Mouse (Mus musculus): ENCODE results near the gene Plagl2. TPM values are rescaled to one million over a fixed set of nuclear protein-coding genes. Genes with fewer than 3 reads are reported as not detected.
"Not testable (repeated sequence)": the region's sequence is repeated elsewhere in the genome, so short reads cannot be mapped to it uniquely, and the experiment has no call there.

The Plagl2 gene
- 1 to 10 TPM; 4.6 to 5.4 TPM for total RNA-seq (2021)

DNA sequence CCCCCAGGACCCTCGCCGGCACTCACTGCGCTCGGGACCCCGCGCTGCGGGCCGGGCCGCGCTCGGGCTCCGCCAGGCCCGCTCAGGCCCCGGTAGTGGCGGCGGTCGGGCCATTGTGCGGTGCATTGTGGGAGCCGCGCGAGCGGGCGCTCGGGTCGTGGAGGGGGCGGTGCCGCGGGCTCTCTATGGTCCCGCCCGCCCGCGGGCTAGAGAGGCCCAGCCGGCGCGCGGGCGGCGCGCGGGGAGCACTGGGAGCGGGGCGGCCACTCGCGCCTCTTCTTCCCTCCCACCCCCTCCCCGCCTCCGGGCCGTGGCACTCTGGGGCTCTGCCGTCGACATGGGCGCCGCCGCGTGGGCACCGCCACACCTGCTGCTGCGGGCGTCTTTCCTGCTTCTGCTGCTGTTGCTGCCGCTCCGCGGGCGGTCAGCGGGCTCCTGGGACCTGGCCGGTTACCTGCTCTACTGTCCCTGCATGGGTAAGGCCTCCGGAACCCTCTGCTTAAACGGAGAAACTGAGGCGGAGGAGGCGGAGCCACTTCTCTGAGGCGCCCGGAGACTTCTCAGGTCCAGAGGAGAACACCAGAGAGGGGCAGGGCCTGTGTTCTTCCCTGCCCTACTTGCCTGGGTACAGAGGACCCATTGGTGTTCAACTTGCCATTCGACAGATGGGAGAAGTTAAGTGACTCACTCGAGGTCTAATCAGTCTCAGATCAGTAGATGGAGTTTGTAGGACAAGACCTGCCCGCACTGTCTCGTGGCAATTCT, at the start of gene Plagl2, which contains the start of gene Pofut1:
Gene Plagl2 (minus strand): TSS at position 177 of the 765 bp plus-strand sequence.
Gene Pofut1 (plus strand): TSS at position 284 of the 765 bp plus-strand sequence.
- peak; percentile 80 to 82 for DNase-seq (ENCODE audit: extremely low spot score in 1 of 2, low spot score in 1 of 2)

DNA sequence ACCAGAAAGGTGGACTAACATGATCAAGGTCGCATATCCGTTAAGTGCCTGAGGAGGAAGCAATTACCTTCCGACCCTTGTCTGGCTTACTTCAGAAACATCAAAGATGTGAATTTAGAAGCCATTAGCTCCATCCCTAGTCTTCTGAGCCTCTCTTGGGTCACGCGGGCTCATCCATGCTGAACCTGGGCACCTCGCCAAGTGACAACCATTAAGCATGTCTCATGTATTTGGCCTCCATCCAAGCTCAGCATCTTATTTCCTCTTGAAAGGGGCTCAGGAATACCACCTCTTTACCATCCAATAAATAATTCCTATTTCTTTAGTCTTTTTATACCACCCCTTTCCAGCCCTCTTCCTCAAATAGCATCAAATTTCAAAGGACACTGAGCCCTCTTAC, 46.6 kb upstream of the Plagl2 start:
- no peak for DNase-seq (ENCODE audit: extremely low spot score in 1 of 2, low spot score in 1 of 2)

DNA sequence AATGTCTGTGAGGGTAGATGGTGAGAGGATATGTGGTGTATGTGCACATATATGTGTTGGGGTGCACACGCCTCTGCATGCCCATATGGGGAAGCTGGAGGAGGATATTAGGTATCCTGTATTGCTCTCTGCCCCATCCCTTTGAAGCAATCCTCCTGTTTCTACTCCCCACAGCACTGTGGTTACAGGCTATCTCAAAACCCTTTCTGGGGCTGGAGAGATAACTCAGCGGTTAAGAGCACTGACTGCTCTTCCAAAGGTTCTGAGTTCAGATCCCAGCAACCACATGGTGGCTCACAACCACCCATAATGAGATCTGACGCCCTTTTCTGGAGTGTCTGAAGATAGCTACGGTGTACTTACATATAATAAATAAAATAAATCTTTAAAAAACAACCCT, 45.3 kb upstream of the Plagl2 start:
- no peak for DNase-seq (ENCODE audit: extremely low spot score in 1 of 2, low spot score in 1 of 2)

DNA sequence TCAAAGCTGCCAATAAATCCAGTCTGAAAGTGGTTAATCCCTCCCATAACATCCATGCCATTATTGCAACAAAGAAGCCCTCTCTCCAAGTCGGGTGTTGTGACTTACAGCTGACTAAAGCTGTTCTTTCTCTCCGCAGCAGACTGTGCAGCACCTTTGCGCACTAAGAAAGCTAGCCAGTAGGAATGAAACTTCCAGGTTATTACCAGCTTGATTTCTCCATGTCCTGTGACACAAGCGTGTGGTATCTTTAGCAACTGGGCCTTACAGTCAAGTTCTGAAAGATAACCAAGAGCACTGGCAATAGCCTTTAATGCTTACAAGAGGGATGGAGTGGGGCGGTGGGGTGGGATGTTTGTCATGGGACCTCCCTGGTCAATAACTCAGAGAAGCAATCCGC, 42.7 kb upstream of the Plagl2 start:
- DNase-seq (ENCODE audit: extremely low spot score in 1 of 2, low spot score in 1 of 2) = no peak

GRCm38 (mm10) chr2:153278357-153278756, 37.1 kb upstream of the Plagl2 start:
- DNase-seq (ENCODE audit: extremely low spot score in 1 of 2, low spot score in 1 of 2) = no peak

DNA sequence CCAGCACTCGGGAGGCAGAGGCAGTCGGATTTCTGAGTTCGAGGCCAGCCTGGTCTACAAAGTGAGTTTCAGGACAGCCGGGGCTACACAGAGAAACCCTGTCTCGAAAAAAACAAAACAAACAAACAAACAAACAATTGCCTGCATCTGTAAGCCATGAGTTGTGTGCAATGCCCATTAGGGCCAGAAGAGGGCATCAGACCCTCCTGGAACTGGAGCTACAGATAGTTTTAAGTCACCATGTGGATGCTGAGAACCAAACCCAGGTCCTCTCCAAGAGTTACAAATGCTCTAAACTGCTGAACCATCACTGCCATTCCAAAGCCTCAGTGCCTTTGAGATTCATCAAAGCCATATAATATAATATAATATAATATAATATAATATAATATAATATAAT, 35.6 kb upstream of the Plagl2 start:
- DNase-seq (ENCODE audit: extremely low spot score in 1 of 2, low spot score in 1 of 2) = not testable (repeated sequence)

DNA sequence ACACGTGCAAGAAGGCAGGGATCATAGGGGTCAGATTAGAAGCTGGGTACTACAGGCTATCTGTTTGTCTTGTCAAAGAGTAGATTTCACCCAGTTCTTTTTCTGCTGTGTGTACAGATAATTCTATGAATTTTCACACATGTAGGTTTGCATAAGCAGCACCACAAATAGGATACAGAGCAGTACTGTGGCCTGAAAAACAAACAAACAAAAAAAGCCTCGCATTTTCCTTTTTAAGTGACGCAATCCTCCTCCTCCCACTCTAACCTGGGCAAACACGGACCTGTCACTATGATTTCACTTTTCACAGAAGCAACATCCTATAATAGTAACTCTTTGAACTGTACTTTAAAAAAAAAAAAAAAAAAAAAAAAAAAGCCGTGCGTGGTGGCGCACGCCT, 35.2 kb upstream of the Plagl2 start:
- no peak for DNase-seq (ENCODE audit: extremely low spot score in 1 of 2, low spot score in 1 of 2)

- DNase-seq (ENCODE audit: extremely low spot score in 1 of 2, low spot score in 1 of 2) = not testable (repeated sequence)
Observed at GRCm38 (mm10) chr2:153275577-153275976, 34.4 kb upstream of the Plagl2 start.

DNA sequence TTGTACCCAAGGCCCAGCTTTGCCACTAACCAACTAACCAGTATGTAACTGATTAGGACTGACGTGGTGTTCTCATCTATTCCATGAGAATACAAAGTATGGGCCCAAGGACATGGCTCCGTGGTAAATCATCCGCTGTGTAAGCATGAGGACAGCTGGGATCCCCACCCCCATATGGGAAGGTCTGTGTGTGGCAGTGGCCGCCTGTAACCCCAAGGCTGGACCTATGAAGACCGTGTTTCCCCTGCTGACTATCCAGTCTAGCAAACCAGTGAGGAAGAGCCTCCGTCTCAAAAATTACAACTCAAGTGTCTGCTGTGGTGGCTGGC, 33.7 kb upstream of the Plagl2 start:
- DNase-seq (ENCODE audit: extremely low spot score in 1 of 2, low spot score in 1 of 2) = no peak

GRCm38 (mm10) chr2:153274200-153274918, 33.1 kb upstream of the Plagl2 start:
- not testable (repeated sequence) for DNase-seq (ENCODE audit: extremely low spot score in 1 of 2, low spot score in 1 of 2)

DNA sequence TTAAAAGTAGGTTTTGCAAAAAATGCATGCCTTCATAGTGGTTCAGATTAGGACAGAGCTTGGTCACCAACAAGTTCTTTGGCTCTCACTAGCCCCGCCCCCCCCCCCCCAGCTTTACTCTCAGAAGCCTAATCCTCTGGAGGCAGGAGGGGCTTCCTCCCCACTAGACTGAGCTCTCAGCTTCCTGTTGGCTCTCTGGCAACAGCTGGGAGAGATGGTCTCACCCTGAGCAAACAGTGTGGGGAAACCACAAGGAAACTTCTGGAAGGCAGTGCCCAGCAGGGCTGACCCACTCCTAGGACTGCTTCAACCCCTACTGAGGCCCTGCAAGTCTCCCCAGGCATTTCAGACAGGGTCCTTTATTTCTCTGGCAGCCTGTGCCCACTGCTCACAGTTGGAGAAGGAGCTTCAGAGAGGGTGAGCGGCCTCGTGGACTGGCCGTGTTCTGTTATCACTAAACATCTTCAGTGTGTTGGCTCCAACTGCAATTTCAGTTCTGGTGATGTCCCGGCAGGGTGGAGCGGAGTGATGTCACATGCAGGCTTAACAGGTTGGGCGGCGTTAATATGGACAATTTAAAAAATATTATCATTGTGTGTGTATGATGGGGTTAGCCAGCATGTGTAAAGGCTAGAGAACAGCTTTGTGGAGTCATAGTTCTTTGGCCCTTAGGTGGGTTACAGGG, 29.1 kb upstream of the Plagl2 start:
- DNase-seq (ENCODE audit: extremely low spot score in 1 of 2, low spot score in 1 of 2) = not testable (repeated sequence)

GRCm38 (mm10) chr2:153267331-153267730, 26.1 kb upstream of the Plagl2 start:
- no peak for DNase-seq (ENCODE audit: extremely low spot score in 1 of 2, low spot score in 1 of 2)

GRCm38 (mm10) chr2:153263053-153263452, 21.8 kb upstream of the Plagl2 start:
- DNase-seq (ENCODE audit: extremely low spot score in 1 of 2, low spot score in 1 of 2) = no peak

- DNase-seq (ENCODE audit: extremely low spot score in 1 of 2, low spot score in 1 of 2) = no peak
Observed at GRCm38 (mm10) chr2:153259864-153260674, 18.8 kb upstream of the Plagl2 start.

GRCm38 (mm10) chr2:153259030-153259863, 18.0 kb upstream of the Plagl2 start:
- DNase-seq (ENCODE audit: extremely low spot score in 1 of 2, low spot score in 1 of 2) = no peak

DNA sequence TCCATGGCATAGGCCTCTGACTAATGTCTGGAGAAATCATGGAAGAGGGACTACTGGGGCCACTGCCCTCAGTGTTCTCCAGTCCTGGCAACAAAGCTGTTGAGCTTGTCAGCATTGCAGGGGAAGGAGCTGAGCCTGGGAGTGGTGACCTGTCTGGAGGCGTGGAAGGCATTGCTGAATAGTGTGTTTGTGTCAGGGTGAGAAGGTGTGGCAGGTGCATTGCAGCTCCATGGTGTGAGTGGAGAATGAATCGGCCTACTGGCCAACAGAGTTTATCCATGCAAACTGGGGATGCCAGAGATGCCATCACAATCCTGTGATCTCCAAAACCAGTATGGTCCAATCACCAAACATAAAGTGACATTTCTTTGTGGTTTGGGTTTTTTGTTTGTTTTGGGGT, 15.4 kb upstream of the Plagl2 start:
- no peak for DNase-seq (ENCODE audit: extremely low spot score in 1 of 2, low spot score in 1 of 2)

GRCm38 (mm10) chr2:153249751-153250150, 8.5 kb upstream of the Plagl2 start:
- no peak for DNase-seq (ENCODE audit: extremely low spot score in 1 of 2, low spot score in 1 of 2)

GRCm38 (mm10) chr2:153242156-153242555, 930 bp upstream of the Plagl2 start:
- no peak for DNase-seq (ENCODE audit: extremely low spot score in 1 of 2, low spot score in 1 of 2)

GRCm38 (mm10) chr2:153240701-153241235, 458 bp downstream of the Plagl2 start:
- peak in 1 of 2 experiments; percentile 20 for DNase-seq (ENCODE audit: extremely low spot score in 1 of 2, low spot score in 1 of 2)

Measured in layer of hippocampus, postnatal 25 days (tissue).